Mouse (Mus musculus) layer of hippocampus, adult 2 months (tissue): ENCODE measurements around the gene Ocel1. TPM values are rescaled to one million over a fixed set of nuclear protein-coding genes. Genes with fewer than 3 reads are reported as not detected.
"Not testable (repeated sequence)": the region's sequence is repeated elsewhere in the genome, so short reads cannot be mapped to it uniquely, and the experiment has no call there.

Experiments
- DNase-seq, 2 experiments: peaks; one replicate each; pipeline ENCODE4 v3.0.0; 2022; ENCODE audit warnings: low spot score in 2 of 2
- H3K27ac ChIP-seq: fragments of 200-600 bp; 2 replicates; pipeline ENCODE4 v1.8.1; 2022
- H3K4me3 ChIP-seq: fragments of 200-600 bp; 2 replicates; pipeline ENCODE4 v1.8.1; 2022; ENCODE audit warnings: mild to moderate bottlenecking
- CTCF ChIP-seq: fragments of 200-600 bp; conservative IDR thresholded peaks from 2 replicates; pipeline ENCODE4 v1.8.1; 2022; ENCODE audit warnings: antibody characterized with exemption, mild to moderate bottlenecking, moderate library complexity
- long read RNA-seq, 2 experiments: library from polyadenylated mRNA; stranded (forward); transcript quantifications; one replicate each; pipeline ENCODE4 v2.0.0; 2021; ENCODE audit warnings: borderline mapping rate in 2 of 2
- total RNA-seq, 2 experiments: library from RNA; stranded (reverse); gene quantifications; 2 replicates each; pipeline ENCODE4 v1.2.3; 2021

The Ocel1 gene
- 10 to 100 TPM; 15.4 to 15.9 TPM for total RNA-seq
- long read RNA-seq, experiment 1, transcript Ocel1-202 (3 exons, 2,179 nt): major isoform, 8 of 19 reads
- long read RNA-seq, experiment 1, partial matches to known transcripts: 3 of 19 reads
- long read RNA-seq, experiment 1, other reads (novel, unspliced or antisense): 5 of 19 reads
- long read RNA-seq, experiment 2, transcript Ocel1-202 (3 exons, 2,179 nt): major isoform, 7 of 16 reads
- long read RNA-seq, experiment 2, partial matches to known transcripts: 1 of 16 reads
- long read RNA-seq, experiment 2, other reads (novel, unspliced or antisense): 6 of 16 reads

GRCm38 (mm10) chr8:71371236-71371848, at the start of gene Ocel1:
TSS of gene Ocel1 (plus strand) at chr8:71371298.
- DNase-seq: peak; percentile 97 to 98
- peak within 1 kb of the TSS; percentile 96 for H3K4me3 ChIP-seq
- peak; percentile 99; the same call in 1 of the 2 replicates for TF ChIP-seq CTCF
- peak within 1 kb of the TSS; percentile 98 for H3K27ac ChIP-seq

GRCm38 (mm10) chr8:71322939-71323338, 48.2 kb upstream of the Ocel1 start:
- Histone ChIP-seq H3K4me3 (no peak overlapping the region), H3K27ac (no peak overlapping the region; the same call in 1 of the 2 replicates)
- no peak for TF ChIP-seq CTCF
- no peak for DNase-seq

GRCm38 (mm10) chr8:71324848-71325247, 46.2 kb upstream of the Ocel1 start:
- H3K27ac ChIP-seq: no peak overlapping the region
- TF ChIP-seq CTCF: peak; percentile 59
- no peak overlapping the region for H3K4me3 ChIP-seq
- DNase-seq: no peak

DNA sequence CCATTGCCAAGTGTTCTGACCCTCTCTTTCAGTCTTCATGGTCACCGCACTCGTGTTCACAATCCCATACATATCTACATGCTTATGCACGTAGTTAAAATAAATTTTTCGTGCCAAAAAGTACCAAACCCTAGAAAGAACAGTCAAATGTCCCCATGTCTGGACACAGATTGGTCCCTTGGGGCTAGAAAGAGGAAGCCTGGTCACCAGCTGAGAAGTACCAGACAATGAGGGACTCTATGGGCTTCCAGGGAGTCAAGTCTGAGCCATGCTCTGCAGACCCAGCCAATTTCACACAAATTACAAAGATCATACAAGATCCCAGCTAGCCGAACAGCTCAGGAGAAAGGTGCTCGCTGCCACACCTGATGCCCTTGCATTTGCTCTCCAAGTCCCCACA, 33.3 kb upstream of the Ocel1 start:
- H3K27ac ChIP-seq, H3K4me3 ChIP-seq, DNase-seq: not testable (repeated sequence)

DNA sequence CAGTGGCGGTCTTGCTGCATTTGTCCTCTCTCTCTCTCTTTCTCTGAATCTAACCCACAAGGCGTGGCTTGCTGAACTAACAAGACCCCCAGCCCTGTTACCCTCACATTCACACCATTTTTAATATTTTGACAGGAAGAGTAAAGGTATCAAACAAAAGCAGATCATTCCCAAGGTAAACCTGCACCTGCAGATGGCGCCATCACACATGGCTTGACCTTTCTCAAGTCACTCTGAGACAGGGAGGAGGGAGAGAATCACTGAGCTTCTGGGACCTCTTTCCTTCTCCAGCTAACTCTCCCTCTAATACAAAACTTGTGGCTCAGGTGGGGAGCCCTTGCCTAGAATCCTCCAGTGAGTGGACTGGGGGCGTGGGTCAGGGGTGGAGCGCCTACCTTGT, 30.5 kb upstream of the Ocel1 start:
- H3K27ac ChIP-seq: no peak overlapping the region
- TF ChIP-seq CTCF: peak; percentile 67
- no peak overlapping the region for H3K4me3 ChIP-seq
- DNase-seq: no peak

- H3K4me3 ChIP-seq: no peak overlapping the region
- no peak for TF ChIP-seq CTCF
- no peak overlapping the region for H3K27ac ChIP-seq
- no peak for DNase-seq
Observed at GRCm38 (mm10) chr8:71346581-71346980, 24.5 kb upstream of the Ocel1 start.

GRCm38 (mm10) chr8:71351117-71351516, 20.0 kb upstream of the Ocel1 start:
- H3K4me3 ChIP-seq: no peak overlapping the region
- DNase-seq: no peak
- TF ChIP-seq CTCF: no peak
- H3K27ac ChIP-seq: no peak overlapping the region

DNA sequence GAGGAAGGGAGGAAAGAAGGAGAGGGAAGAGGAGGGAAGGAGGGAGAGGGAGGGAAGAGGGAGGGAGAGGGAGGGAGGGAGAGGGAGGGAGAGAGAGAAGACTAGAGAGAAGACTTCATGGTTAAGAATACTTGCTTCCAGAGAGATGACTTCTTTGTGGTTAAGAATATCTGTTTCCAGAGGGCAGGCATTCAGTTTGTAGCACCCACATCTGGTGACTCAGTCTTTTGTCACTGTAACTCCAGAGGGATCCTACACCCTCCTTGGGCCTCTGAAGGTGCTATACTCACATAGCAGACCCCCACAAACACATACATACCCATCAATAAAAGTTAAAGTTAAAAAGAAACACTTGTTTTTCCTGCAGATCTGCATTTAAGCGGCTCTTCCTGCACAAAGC, 19.6 kb upstream of the Ocel1 start:
- Histone ChIP-seq H3K4me3 (no peak overlapping the region), H3K27ac (no peak overlapping the region)
- no peak for TF ChIP-seq CTCF
- DNase-seq: no peak

GRCm38 (mm10) chr8:71358026-71358425, 13.1 kb upstream of the Ocel1 start:
- H3K4me3 ChIP-seq: no peak overlapping the region
- no peak for DNase-seq
- H3K27ac ChIP-seq: no peak overlapping the region
- peak; percentile 39 for TF ChIP-seq CTCF

DNA sequence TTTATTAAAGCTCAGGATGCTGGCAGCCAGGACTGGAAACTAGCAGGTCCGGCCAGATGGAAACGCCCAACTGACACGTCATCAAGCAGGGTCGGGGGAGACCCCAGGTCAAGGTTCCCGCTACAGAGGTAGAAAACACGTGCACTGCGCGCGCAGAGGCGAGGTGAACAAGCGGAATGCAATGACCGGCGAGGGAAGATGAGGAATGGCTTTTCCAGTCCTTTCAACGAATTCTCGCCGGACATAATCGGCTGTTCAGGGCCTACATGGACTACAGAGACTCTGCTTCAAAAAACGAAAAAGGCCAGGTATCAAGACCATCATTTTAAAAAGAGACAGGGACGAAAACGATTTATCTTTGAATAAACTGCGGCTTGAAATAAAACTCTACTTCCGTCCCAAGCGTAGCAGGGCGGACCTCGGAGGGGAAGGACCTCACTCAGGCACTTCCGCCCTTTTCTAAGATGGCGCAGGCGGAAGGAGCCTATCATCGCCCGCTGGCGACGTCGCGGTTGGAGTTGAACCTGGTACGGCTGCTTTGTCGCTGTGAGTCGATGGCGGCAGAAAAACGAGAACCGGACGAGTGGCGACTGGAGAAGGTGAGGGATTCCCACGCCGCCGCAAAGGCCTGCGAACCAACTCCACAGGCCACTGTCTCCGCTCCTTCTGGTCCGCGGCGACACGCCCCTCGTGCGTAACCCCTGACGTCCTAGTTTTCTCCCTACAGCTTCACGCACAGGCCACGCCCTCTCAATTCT, 4.1 kb upstream of the Ocel1 start, which contains the start of gene Use1:
Gene Use1, plus strand, starts transcription at position 78 of the 758 bp plus-strand sequence.
- peak; percentile 85 to 94 for DNase-seq
- Histone ChIP-seq H3K4me3 (peak within 1 kb of the TSS; percentile 75), H3K27ac (peak within 1 kb of the TSS; percentile 96)
- TF ChIP-seq CTCF: no peak

DNA sequence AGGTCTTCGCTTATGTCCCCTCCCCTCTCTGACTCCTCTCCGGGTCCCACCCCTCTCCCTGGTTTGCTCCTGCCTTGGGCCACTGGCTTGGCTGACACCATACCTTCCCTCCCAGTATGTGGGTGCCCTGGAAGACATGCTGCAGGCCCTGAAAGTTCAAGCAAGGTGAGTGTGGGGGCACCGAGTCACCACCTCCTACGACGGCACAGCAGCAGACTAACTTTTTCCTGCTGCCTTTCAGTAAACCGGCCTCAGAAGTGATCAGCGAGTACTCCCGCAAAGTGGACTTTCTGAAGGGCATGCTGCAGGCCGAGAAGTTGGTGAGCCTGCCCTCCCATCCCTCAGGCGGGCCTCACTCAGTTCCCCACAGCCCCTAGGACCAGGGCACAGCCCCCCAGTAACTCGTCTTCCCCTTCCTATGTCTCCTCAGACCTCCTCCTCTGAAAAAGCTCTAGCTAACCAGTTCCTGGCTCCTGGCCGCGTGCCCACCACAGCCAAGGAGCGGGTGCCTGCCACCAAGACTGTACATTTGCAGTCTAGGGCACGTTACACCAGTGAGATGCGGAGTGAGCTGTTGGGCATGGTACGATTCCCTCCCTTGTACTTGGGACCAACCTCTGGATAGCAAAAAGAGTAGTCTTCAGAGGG, 3.4 kb upstream of the Ocel1 start:
- no peak for TF ChIP-seq CTCF
- Histone ChIP-seq H3K4me3 (peak overlapping the region; percentile 75), H3K27ac (peak overlapping the region; percentile 96)
- no peak for DNase-seq

DNA sequence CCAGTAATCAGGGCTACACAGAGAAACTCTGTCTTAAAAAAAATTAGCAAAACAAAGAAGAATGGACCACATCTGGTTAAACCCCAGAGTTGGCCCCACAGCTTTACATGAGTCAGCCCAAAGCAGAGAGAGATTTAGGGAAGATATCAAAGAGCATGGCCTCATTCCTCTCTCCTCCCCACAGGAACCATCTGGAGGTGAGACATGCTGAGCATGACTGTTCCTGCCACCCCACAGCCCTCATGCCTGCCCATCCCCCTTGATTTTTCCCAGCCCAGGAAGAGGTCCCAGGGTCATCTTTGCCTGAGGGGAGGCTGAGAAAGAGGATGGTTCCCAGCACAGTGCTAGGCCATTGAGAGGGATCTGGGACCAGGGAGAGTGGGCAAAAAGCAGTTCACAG, 2.7 kb upstream of the Ocel1 start:
- H3K4me3 ChIP-seq: no peak overlapping the region; the same call in 1 of the 2 replicates
- H3K27ac ChIP-seq: no peak overlapping the region; the same call in 1 of the 2 replicates
- no peak for TF ChIP-seq CTCF
- DNase-seq: no peak
